Mouse (Mus musculus): ENCODE data around the gene Gm11213. TPM values are rescaled to one million over a fixed set of nuclear protein-coding genes. Genes with fewer than 3 reads are reported as not detected.

The Gm11213 gene
- polyA plus RNA-seq, 1 experiment from 2014 or later = not detected

DNA sequence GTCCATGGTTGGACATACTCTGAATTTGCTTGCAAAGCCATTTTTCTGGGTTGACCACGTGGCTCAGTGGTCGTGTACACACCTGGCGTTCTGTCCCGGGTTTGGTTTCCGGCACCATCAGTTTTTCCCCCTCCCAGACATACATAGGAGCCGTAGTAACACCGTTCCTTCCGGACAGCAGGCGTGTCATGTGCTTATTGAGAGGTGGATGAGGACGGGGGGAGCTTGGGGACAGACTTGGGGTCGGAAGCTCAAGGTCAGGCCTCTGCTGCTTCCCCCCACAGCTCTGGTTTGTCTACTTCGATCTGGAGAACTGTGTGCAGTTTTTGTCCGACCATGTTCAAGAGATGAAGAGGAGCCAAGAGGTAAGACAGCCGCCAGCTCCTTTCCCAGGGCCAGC is 25.4 kb downstream of the Gm11213 start:
- no peak overlapping the region for H3K4me2 ChIP-seq (replicated peaks)
- WGBS = 86% methylated on average over 14 of the region's 14 CpGs

DNA sequence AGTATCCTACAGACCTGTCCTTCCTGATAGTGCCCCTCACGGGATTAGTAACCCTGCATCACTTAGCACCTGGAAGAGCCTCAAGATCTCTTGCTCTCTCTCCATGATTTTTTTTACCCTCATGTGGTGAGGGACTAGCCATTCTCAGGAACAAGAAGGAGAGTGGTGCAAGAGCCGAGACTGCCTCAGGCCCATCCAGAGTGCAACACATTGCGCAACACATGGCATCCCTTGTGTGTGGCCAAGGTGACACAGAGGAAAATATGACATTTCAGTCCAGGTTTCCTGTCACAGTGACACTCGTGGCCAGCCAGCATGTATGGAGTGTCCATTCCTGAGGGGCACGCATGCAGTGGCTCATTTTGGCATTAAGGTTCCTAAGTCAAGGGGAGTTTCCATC is 32.4 kb downstream of the Gm11213 start:
- H3K27me3 ChIP-seq = no peaks in the 10 kb centered on the region

More for the DNA sequence above, 25.4 kb downstream of the Gm11213 start:
- H3K4me1 ChIP-seq = peaks cover 17% of the 10 kb centered on the region
- no peak overlapping the region for H3K4me3 ChIP-seq
- 0 out of 2 replicates have a peak, but pooled peaks cover 4% of the 10 kb centered on the region for H3K9me3 ChIP-seq
- H3K9ac ChIP-seq = no peak overlapping the region
- H3K27me3 ChIP-seq = no peaks in the 10 kb centered on the region
- peaks cover 9% of the 10 kb centered on the region; the same call in 1 of the 2 replicates for H3K36me3 ChIP-seq
- ATAC-seq (ENCODE audit: insufficient number of reproducible peaks, insufficient read depth, low FRiP score, low TSS enrichment) = no peak
- H3K27ac ChIP-seq = no peak overlapping the region

DNA sequence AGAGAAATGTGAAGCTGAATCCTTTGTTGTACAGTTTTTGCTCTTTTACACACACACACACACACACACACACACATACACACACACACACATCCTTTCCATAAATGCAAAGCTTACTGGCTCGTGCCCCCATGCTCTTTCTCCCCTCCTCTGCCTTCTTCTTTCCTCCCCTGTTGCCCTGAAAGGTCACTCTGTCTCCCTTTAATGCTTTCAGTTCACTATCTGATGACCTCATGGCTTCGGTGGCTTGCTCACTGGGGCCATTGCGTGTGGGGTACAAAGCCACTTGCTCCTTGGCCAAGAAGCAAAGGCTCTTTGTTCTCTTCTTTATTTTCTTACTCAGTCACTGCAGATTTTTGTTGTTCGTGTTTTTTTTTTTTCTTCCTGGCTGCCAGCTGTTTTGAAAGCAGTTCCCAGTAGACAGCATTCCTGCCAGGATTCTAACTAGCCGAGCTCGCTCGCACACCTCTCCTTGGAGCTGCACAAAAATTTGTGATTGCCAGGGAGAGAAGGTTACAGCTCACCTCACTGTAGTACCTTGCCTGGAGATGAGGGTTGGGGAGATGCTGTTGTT is 34.8 kb downstream of the Gm11213 start:
- no peak for ATAC-seq (ENCODE audit: insufficient number of reproducible peaks, insufficient read depth, low FRiP score, low TSS enrichment)
- Histone ChIP-seq H3K4me3 (no peak overlapping the region), H3K36me3 (peaks cover 5% of the 10 kb centered on the region; the same call in 1 of the 2 replicates), H3K27ac (peak overlapping the region; percentile 2; the same call in 1 of the 2 replicates), H3K4me1 (peaks cover 14% of the 10 kb centered on the region), H3K27me3 (no peaks in the 10 kb centered on the region), H3K9ac (no peak overlapping the region), H3K9me3 (no peaks in the 10 kb centered on the region), H3K4me2 (replicated peaks) (no peak overlapping the region)
- 21% methylated on average over 7 of the region's 7 CpGs for WGBS

More for the DNA sequence above, 32.4 kb downstream of the Gm11213 start:
- no peak overlapping the region for H3K4me2 ChIP-seq (replicated peaks)
- WGBS = 91% methylated on average over 5 of the region's 5 CpGs
- 0 out of 2 replicates have a peak, but pooled peaks cover 4% of the 10 kb centered on the region for H3K9me3 ChIP-seq
- peaks cover 8% of the 10 kb centered on the region; the same call in 1 of the 2 replicates for H3K36me3 ChIP-seq
- peaks cover 14% of the 10 kb centered on the region for H3K4me1 ChIP-seq
- ATAC-seq (ENCODE audit: insufficient number of reproducible peaks, insufficient read depth, low FRiP score, low TSS enrichment) = no peak
- H3K9ac ChIP-seq = no peak overlapping the region
- no peak overlapping the region for H3K4me3 ChIP-seq
- no peak overlapping the region for H3K27ac ChIP-seq

DNA sequence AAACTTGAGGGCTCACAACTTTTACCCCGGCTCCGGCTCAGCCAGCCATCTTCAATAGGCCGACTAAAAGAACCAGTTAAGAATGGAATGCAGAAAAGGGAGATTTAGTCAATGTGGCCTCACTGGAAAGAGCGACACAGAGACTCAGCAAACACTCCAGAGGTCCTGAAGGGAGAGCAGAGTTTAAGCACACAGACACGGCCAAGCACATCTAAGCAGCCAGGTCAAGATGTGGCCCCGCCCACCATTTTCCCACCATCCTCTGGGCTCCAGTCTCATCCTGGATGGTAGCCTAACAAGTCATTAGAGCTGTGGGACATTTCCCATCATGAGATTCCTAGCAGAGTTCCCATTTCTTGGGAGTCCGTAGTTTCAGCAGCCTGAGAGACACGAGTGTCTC is 35.7 kb downstream of the Gm11213 start:
- no peak overlapping the region for H3K4me3 ChIP-seq
- H3K9me3 ChIP-seq = no peaks in the 10 kb centered on the region
- no peaks in the 10 kb centered on the region for H3K27me3 ChIP-seq
- peaks cover 5% of the 10 kb centered on the region; the same call in 1 of the 2 replicates for H3K36me3 ChIP-seq
- ATAC-seq (ENCODE audit: insufficient number of reproducible peaks, insufficient read depth, low FRiP score, low TSS enrichment) = no peak
- H3K9ac ChIP-seq = no peak overlapping the region
- no peak overlapping the region for H3K27ac ChIP-seq
- H3K4me1 ChIP-seq = peaks cover 14% of the 10 kb centered on the region
- H3K4me2 ChIP-seq (replicated peaks) = no peak overlapping the region
- WGBS = 89% methylated on average over 8 of the region's 8 CpGs

DNA sequence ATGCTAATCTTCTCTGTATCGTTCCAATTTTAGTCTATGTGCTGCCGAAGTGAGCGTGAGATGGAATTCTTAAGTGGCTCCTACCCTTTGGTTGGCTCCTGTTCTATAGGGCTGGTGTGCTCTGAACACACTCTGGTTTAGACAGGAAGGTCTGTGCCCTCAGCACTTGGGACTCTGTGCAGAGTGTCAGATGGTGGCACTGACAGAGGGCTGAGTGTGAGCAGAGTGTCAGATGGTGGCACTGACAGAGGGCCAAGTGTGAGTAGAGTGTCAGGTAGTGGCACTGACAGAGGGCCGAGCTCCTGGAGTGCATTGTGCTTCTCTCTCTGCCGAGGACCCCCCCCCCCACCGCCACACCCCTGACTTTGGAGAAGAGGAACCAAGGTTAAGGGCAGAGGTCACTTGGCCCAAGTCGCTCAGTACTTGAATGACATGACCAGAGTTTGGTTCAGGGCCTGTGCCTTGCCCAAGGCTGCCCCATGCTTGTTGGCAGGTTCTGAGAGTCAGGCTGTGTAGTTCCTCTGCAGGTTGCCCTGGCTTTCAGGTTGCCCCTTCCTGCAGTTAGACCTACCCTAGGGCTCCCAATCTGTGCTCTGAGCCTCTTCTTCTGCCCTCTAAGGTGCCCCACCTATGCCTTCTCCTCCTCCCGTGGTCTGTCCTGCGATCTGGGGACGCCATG is 37.2 kb downstream of the Gm11213 start:
- Histone ChIP-seq H3K4me1 (peaks cover 14% of the 10 kb centered on the region), H3K9me3 (no peaks in the 10 kb centered on the region), H3K4me2 (replicated peaks) (no peak overlapping the region), H3K36me3 (peaks cover 5% of the 10 kb centered on the region; the same call in 1 of the 2 replicates), H3K4me3 (no peak overlapping the region), H3K27me3 (no peaks in the 10 kb centered on the region), H3K27ac (no peak overlapping the region), H3K9ac (no peak overlapping the region)
- 89% methylated on average over 10 of the region's 10 CpGs for WGBS
- no peak for ATAC-seq (ENCODE audit: insufficient number of reproducible peaks, insufficient read depth, low FRiP score, low TSS enrichment)

DNA sequence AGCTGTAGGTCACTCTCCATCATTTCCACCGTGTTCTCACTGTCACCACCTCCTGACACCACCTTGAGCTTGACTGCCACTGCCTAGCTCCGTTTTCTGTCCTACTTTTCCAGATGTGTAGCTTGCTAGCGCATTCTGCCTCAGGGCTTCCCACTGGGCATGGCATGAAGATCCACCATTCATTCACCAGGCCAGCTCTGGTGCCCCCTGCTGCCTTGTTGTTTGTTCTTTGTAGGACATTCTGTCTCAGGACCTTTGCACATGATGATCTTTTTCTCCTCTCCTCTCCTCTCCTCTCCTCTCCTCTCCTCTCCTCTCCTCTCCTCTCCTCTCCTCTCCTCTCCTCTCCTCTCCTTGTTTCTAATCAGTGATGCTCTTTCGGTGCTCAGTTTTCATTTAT is 42.3 kb downstream of the Gm11213 start:
- Histone ChIP-seq H3K27ac (no peak overlapping the region), H3K4me1 (peaks cover 30% of the 10 kb centered on the region), H3K4me3 (no peak overlapping the region), H3K4me2 (replicated peaks) (no peak overlapping the region), H3K36me3 (peaks cover 9% of the 10 kb centered on the region; the same call in 1 of the 2 replicates), H3K9me3 (no peaks in the 10 kb centered on the region), H3K9ac (no peak overlapping the region), H3K27me3 (no peaks in the 10 kb centered on the region)
- ATAC-seq (ENCODE audit: insufficient number of reproducible peaks, insufficient read depth, low FRiP score, low TSS enrichment) = no peak
- 91% methylated on average over 4 of the region's 4 CpGs for WGBS

DNA sequence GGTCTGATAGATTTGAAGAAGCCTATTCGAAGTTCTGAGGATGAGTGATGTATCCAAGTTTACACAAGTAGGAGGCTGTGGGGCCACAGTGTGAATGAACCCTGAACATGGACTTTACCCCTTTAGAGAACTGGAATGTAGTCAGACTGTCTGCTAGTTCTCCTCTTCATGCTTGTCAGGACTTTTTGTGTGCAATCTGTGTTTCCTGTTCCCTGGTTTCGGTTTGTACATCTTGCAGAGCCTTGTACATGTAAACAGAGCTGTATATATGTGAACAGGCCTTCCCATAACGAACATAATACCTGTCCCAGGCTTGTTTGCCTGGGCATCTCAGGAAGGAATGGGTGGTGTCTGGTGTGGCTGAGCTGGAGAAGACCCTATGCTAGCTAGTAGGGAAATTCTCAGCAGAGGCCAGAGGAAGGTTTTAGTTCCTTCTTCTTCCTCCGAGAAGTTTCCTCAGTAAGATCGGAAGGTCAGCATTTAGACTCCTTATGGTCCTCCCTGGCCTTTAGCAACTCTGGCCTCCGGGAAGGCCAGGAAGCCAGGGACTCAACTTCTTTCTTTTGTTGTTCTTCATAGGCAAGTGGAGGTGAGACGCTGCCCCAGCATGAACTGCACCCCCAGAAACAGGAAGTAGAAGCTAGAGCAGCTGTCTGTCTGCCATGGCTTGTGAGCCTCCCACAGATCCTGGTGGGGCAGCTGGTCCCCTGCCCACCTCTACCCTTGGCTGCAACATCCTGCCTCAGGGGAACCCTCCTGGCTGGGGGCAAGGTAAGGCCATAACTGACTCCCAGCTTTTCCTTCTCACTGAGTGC is 43.0 kb downstream of the Gm11213 start:
- H3K27me3 ChIP-seq = no peaks in the 10 kb centered on the region
- 73% methylated on average over 7 of the region's 7 CpGs for WGBS
- no peak overlapping the region for H3K9ac ChIP-seq
- peaks cover 9% of the 10 kb centered on the region; the same call in 1 of the 2 replicates for H3K36me3 ChIP-seq
- H3K27ac ChIP-seq = no peak overlapping the region
- no peak overlapping the region for H3K4me3 ChIP-seq
- ATAC-seq (ENCODE audit: insufficient number of reproducible peaks, insufficient read depth, low FRiP score, low TSS enrichment) = no peak
- no peak overlapping the region for H3K4me2 ChIP-seq (replicated peaks)
- peaks cover 35% of the 10 kb centered on the region for H3K4me1 ChIP-seq
- H3K9me3 ChIP-seq = no peaks in the 10 kb centered on the region

DNA sequence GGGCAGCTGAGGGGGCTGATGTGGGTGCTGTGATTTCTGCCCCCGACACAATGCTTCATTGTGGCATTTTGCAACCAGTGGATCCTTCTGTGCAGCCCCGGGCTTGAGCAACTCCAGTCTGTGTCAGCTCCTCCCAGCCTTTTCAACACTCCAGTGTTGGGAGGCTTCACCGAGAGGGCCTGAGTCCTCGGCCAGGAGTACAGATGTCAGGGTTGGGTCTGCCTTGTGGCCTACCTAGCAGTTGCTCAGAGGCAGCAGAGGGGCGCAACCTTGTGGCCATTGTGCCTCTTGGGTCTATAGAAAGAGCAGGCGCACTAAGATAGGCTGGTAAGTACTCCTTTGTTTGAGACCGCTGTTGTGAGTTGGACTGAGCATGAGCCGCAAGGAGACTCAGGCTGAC is 45.0 kb downstream of the Gm11213 start:
- H3K4me1 ChIP-seq = peaks cover 36% of the 10 kb centered on the region
- no peaks in the 10 kb centered on the region for H3K27me3 ChIP-seq
- no peak overlapping the region for H3K4me2 ChIP-seq (replicated peaks)
- H3K27ac ChIP-seq = no peak overlapping the region
- 67% methylated on average over 8 of the region's 8 CpGs for WGBS
- H3K4me3 ChIP-seq = no peak overlapping the region
- no peaks in the 10 kb centered on the region for H3K9me3 ChIP-seq
- H3K36me3 ChIP-seq = peaks cover 12% of the 10 kb centered on the region; the same call in 1 of the 2 replicates
- ATAC-seq (ENCODE audit: insufficient number of reproducible peaks, insufficient read depth, low FRiP score, low TSS enrichment) = no peak
- H3K9ac ChIP-seq = no peak overlapping the region

DNA sequence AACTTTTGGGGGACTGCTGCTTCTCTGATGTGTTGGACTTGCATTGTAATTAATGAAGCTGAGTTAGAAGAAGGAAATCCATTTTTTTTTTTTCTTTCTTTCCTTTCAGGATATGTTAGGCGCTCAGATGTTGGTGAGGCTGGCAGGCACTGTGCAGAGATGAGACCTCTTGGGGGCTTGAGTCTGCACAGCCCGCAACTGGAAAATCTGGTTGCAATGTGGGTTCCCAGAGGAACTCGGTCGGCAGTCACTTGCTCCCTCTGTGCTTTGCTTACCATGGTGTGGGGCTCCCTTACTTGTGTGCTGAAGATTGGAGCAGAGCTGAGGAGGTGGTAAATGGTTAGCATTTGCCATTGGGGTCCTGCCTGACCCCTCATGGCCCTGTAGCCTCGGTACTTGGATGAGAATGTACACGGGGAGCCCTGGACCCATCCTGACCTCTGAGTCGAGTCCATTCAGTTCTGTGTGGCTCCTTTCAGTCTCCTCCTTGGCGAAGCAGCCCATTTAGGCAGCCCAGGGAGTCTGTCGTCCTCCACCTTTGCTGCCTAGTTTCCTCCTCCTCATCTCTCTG is 45.8 kb downstream of the Gm11213 start:
- peaks cover 36% of the 10 kb centered on the region for H3K4me1 ChIP-seq
- H3K27ac ChIP-seq = peak overlapping the region; percentile 78; the same call in 1 of the 2 replicates

DNA sequence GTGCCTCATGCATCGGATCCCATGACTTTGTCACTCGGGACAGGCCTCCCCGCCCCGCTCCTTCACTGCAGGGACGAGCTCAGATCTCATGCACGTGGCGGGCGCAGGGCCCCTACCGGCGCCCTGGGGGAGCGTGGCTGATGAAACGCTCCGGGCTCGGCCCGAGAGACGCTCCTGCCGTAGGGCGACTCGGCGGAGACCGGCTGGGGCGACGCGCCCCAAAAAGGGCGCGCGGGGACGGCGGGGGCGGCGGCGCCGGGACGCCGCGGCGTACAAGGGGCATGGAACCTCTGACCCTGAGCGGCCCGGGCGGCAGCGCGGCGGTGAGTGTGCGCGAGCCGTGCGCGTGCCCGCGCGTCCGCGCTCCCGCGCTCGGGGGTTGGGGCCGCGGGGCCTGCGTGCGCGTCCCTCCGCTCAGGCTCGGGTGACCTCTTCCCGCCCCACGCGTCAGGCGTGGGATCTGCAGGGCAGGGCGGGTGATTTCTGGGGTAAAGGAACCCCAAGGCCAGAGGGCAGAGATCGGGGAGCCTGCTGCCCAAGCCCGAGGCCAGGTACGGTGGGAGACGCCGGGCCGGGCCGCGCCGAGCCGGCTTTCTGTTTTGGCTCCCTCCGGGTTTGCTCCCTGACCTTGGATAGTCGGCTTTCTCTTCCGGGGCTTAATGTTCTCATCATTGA is 46.5 kb downstream of the Gm11213 start, which contains the start of gene Tmem268:
Gene Tmem268, plus strand, starts transcription at position 375 of the 675 bp plus-strand sequence.
- H3K4me1 ChIP-seq = peaks cover 36% of the 10 kb centered on the region
- peak within 1 kb of the TSS; percentile 76 for H3K4me3 ChIP-seq
- ATAC-seq (ENCODE audit: insufficient number of reproducible peaks, insufficient read depth, low FRiP score, low TSS enrichment) = peak; percentile 71
- no peaks in the 10 kb centered on the region for H3K27me3 ChIP-seq
- peak within 1 kb of the TSS; percentile 84 for H3K9ac ChIP-seq
- WGBS = under 1% methylated on average over 80 of the region's 81 CpGs
- peak within 1 kb of the TSS; percentile 78; the same call in 1 of the 2 replicates for H3K27ac ChIP-seq
- H3K4me2 ChIP-seq (replicated peaks) = peak within 1 kb of the TSS; percentile 82
- H3K9me3 ChIP-seq = no peaks in the 10 kb centered on the region
- peaks cover 16% of the 10 kb centered on the region; the same call in 1 of the 2 replicates for H3K36me3 ChIP-seq

More for the DNA sequence above, 45.8 kb downstream of the Gm11213 start:
- Histone ChIP-seq H3K4me3 (peak overlapping the region; percentile 76), H3K9me3 (no peaks in the 10 kb centered on the region), H3K36me3 (peaks cover 16% of the 10 kb centered on the region; the same call in 1 of the 2 replicates), H3K9ac (peak overlapping the region; percentile 84), H3K27me3 (no peaks in the 10 kb centered on the region), H3K4me2 (replicated peaks) (peak overlapping the region; percentile 82)
- WGBS = 33% methylated on average over 9 of the region's 9 CpGs
- no peak for ATAC-seq (ENCODE audit: insufficient number of reproducible peaks, insufficient read depth, low FRiP score, low TSS enrichment)

Measured in embryonic facial prominence, embryonic 12.5 days (tissue).